Mouse (Mus musculus): ENCODE measurements around the gene Selenoh. TPM values are rescaled to one million over a fixed set of nuclear protein-coding genes. Genes with fewer than 3 reads are reported as not detected.
"Not testable (repeated sequence)": the region's sequence is repeated elsewhere in the genome, so short reads cannot be mapped to it uniquely, and the experiment has no call there.

The Selenoh gene
- polyA plus RNA-seq, 1 experiment from 2014 or later: 272 TPM

- no peak overlapping the region for H3K9ac ChIP-seq
- no peaks in the 10 kb centered on the region for H3K9me3 ChIP-seq
- no peak overlapping the region for H3K4me2 ChIP-seq
- H3K27ac ChIP-seq (replicated peaks): no peak overlapping the region
- peaks cover 87% of the 10 kb centered on the region for H3K36me3 ChIP-seq
- H3K4me3 ChIP-seq: no peak overlapping the region
- H3K4me1 ChIP-seq: peaks cover 15% of the 10 kb centered on the region
- ATAC-seq (ENCODE audit: extremely low read depth, insufficient number of reproducible peaks, low FRiP score, low TSS enrichment): no peak
- H3K27me3 ChIP-seq (replicated peaks): no peaks in the 10 kb centered on the region
- WGBS: 69% methylated on average over 1 of the region's 1 CpGs
Observed at GRCm38 (mm10) chr2:84703497-84703896, 32.9 kb upstream of the Selenoh start.

GRCm38 (mm10) chr2:84695007-84695695 lies 24.6 kb upstream of the Selenoh start:
- Histone ChIP-seq H3K27me3 (replicated peaks) (no peaks in the 10 kb centered on the region), H3K4me3 (no peak overlapping the region), H3K4me2 (no peak overlapping the region), H3K9me3 (no peaks in the 10 kb centered on the region), H3K36me3 (peaks cover 88% of the 10 kb centered on the region), H3K4me1 (no peaks in the 10 kb centered on the region), H3K27ac (replicated peaks) (no peak overlapping the region), H3K9ac (no peak overlapping the region)
- ATAC-seq (ENCODE audit: extremely low read depth, insufficient number of reproducible peaks, low FRiP score, low TSS enrichment): no peak
- WGBS: 83% methylated on average over 5 of the region's 5 CpGs

GRCm38 (mm10) chr2:84690050-84690449 lies 19.5 kb upstream of the Selenoh start:
- no peak for ATAC-seq (ENCODE audit: extremely low read depth, insufficient number of reproducible peaks, low FRiP score, low TSS enrichment)
- 86% methylated on average over 12 of the region's 12 CpGs for WGBS
- Histone ChIP-seq H3K36me3 (peaks cover 94% of the 10 kb centered on the region), H3K27me3 (replicated peaks) (no peaks in the 10 kb centered on the region), H3K9me3 (no peaks in the 10 kb centered on the region), H3K27ac (replicated peaks) (no peak overlapping the region), H3K4me1 (no peaks in the 10 kb centered on the region), H3K4me3 (no peak overlapping the region), H3K9ac (no peak overlapping the region), H3K4me2 (no peak overlapping the region)

- no peak overlapping the region for H3K9ac ChIP-seq
- H3K36me3 ChIP-seq: peaks cover 90% of the 10 kb centered on the region
- no peaks in the 10 kb centered on the region for H3K27me3 ChIP-seq (replicated peaks)
- H3K4me3 ChIP-seq: no peak overlapping the region
- ATAC-seq (ENCODE audit: extremely low read depth, insufficient number of reproducible peaks, low FRiP score, low TSS enrichment): no peak
- 58% methylated on average over 2 of the region's 2 CpGs for WGBS
- H3K4me2 ChIP-seq: no peak overlapping the region
- 0 out of 2 replicates have a peak, but pooled peaks cover 2% of the 10 kb centered on the region for H3K4me1 ChIP-seq
- no peaks in the 10 kb centered on the region for H3K9me3 ChIP-seq
- H3K27ac ChIP-seq (replicated peaks): no peak overlapping the region
Observed at GRCm38 (mm10) chr2:84688080-84688844, 17.7 kb upstream of the Selenoh start.

GRCm38 (mm10) chr2:84682605-84683183 lies 12.1 kb upstream of the Selenoh start:
- H3K4me2 ChIP-seq: peak overlapping the region; percentile 18; the same call in 1 of the 2 replicates
- no peaks in the 10 kb centered on the region for H3K9me3 ChIP-seq
- WGBS: 30% methylated on average over 6 of the region's 6 CpGs
- ATAC-seq (ENCODE audit: extremely low read depth, insufficient number of reproducible peaks, low FRiP score, low TSS enrichment): no peak
- H3K4me1 ChIP-seq: peaks cover 17% of the 10 kb centered on the region
- H3K4me3 ChIP-seq: no peak overlapping the region
- peaks cover 46% of the 10 kb centered on the region for H3K36me3 ChIP-seq
- H3K27ac ChIP-seq (replicated peaks): peak overlapping the region; percentile 62
- H3K9ac ChIP-seq: peak overlapping the region; percentile 54
- H3K27me3 ChIP-seq (replicated peaks): no peaks in the 10 kb centered on the region

- peaks cover 34% of the 10 kb centered on the region for H3K36me3 ChIP-seq
- no peak for ATAC-seq (ENCODE audit: extremely low read depth, insufficient number of reproducible peaks, low FRiP score, low TSS enrichment)
- peak within 1 kb of the TSS; percentile 97 for H3K9ac ChIP-seq
- H3K9me3 ChIP-seq: no peaks in the 10 kb centered on the region
- H3K4me1 ChIP-seq: peaks cover 33% of the 10 kb centered on the region
- H3K4me2 ChIP-seq: peak within 1 kb of the TSS; percentile 86
- no peaks in the 10 kb centered on the region for H3K27me3 ChIP-seq (replicated peaks)
- H3K4me3 ChIP-seq: peak within 1 kb of the TSS; percentile 99
- peak within 1 kb of the TSS; percentile 77 for H3K27ac ChIP-seq (replicated peaks)
- 13% methylated on average over 8 of the region's 8 CpGs for WGBS
Observed at GRCm38 (mm10) chr2:84679016-84679415, 8.4 kb upstream of the Selenoh start, which contains the start of gene Tmx2. Tmx2 (minus strand) TSS chr2:84679140.

GRCm38 (mm10) chr2:84677968-84678880 lies 7.7 kb upstream of the Selenoh start, which contains the start of the genes Gm28635 and Med19:
Gm28635 (minus strand) TSS chr2:84678041.
Med19 (plus strand) TSS chr2:84678402.
- peak within 1 kb of the TSS; percentile 97 for H3K9ac ChIP-seq
- peak within 1 kb of the TSS; percentile 99 for H3K4me3 ChIP-seq
- H3K27me3 ChIP-seq (replicated peaks): no peaks in the 10 kb centered on the region
- WGBS: under 1% methylated on average over 44 of the region's 44 CpGs
- peak within 1 kb of the TSS; percentile 77 for H3K27ac ChIP-seq (replicated peaks)
- H3K4me2 ChIP-seq: peak within 1 kb of the TSS; percentile 86
- H3K4me1 ChIP-seq: peaks cover 31% of the 10 kb centered on the region
- H3K9me3 ChIP-seq: no peaks in the 10 kb centered on the region
- ATAC-seq (ENCODE audit: extremely low read depth, insufficient number of reproducible peaks, low FRiP score, low TSS enrichment): peak; percentile 99
- peaks cover 41% of the 10 kb centered on the region for H3K36me3 ChIP-seq

GRCm38 (mm10) chr2:84677270-84677967 lies 6.8 kb upstream of the Selenoh start:
- peaks cover 49% of the 10 kb centered on the region for H3K36me3 ChIP-seq
- peak overlapping the region; percentile 99 for H3K4me3 ChIP-seq
- ATAC-seq (ENCODE audit: extremely low read depth, insufficient number of reproducible peaks, low FRiP score, low TSS enrichment): peak; percentile 7; the same call in 1 of the 2 replicates
- H3K27me3 ChIP-seq (replicated peaks): no peaks in the 10 kb centered on the region
- peaks cover 25% of the 10 kb centered on the region for H3K4me1 ChIP-seq
- H3K9ac ChIP-seq: peak overlapping the region; percentile 84
- peak overlapping the region; percentile 81 for H3K4me2 ChIP-seq
- peak overlapping the region; percentile 65 for H3K27ac ChIP-seq (replicated peaks)
- H3K9me3 ChIP-seq: no peaks in the 10 kb centered on the region
- WGBS: 8% methylated on average over 22 of the region's 22 CpGs

GRCm38 (mm10) chr2:84671535-84671934 lies 965 bp upstream of the Selenoh start:
- not testable (repeated sequence) for H3K4me3 ChIP-seq; ATAC-seq (ENCODE audit: extremely low read depth, insufficient number of reproducible peaks, low FRiP score, low TSS enrichment); H3K9ac ChIP-seq; H3K9me3 ChIP-seq; H3K27me3 ChIP-seq (replicated peaks)
- 63% methylated on average over 4 of the region's 5 CpGs for WGBS
- peak overlapping the region; percentile 95; the same call in 1 of the 2 replicates for H3K27ac ChIP-seq (replicated peaks)
- H3K4me1 ChIP-seq: peaks cover 29% of the 10 kb centered on the region
- peak overlapping the region; percentile 81; the same call in 1 of the 2 replicates for H3K4me2 ChIP-seq
- H3K36me3 ChIP-seq: peaks cover 57% of the 10 kb centered on the region
